Mouse (Mus musculus) midbrain, embryonic 14.5 days (tissue): Measurements from ENCODE around the gene Olfr51. TPM values are rescaled to one million over a fixed set of nuclear protein-coding genes. Genes with fewer than 3 reads are reported as not detected.
"Not testable (repeated sequence)": the region's sequence is repeated elsewhere in the genome, so short reads cannot be mapped to it uniquely, and the experiment has no call there.

Experiments used
- ATAC-seq: fragments of 200-750 bp; cut with Nextera tagmentation; 2 replicates; pipeline ENCODE4 v1.8.0; 2017; ENCODE audit warnings: moderate number of reproducible peaks, moderate library complexity; ENCODE audit not compliant: low FRiP score, low TSS enrichment
- DNase-seq: peaks from one replicate; pipeline ENCODE4 v3.0.0-alpha.2; 2015
- H3K27ac ChIP-seq: fragments of 300-500 bp; sonication (generic); replicated peaks from 2 replicates; pipeline ENCODE4 v1.5.1; 2014; ENCODE audit warnings: mild to moderate bottlenecking, low read depth, low read length, moderate library complexity
- H3K27me3 ChIP-seq: fragments of 300-500 bp; sonication (generic); 2 replicates; pipeline ENCODE4 v1.6.1; 2014; ENCODE audit warnings: low read length, control low read depth, mixed read lengths; ENCODE audit not compliant: control insufficient read depth, insufficient read depth
- H3K36me3 ChIP-seq: fragments of 300-500 bp; sonication (generic); 2 replicates; pipeline ENCODE4 v1.6.1; 2014; ENCODE audit warnings: low read length, control low read depth; ENCODE audit not compliant: control insufficient read depth, insufficient read depth
- H3K4me1 ChIP-seq: fragments of 300-500 bp; sonication (generic); 2 replicates; pipeline ENCODE4 v1.6.1; 2014; ENCODE audit warnings: mild to moderate bottlenecking, antibody characterized with exemption, low read length, control low read depth; ENCODE audit not compliant: control insufficient read depth, insufficient read depth
- H3K4me2 ChIP-seq: fragments of 300-500 bp; sonication (generic); 2 replicates; pipeline ENCODE4 v1.6.1; 2014; ENCODE audit warnings: mild to moderate bottlenecking, low read length, moderate library complexity
- H3K4me3 ChIP-seq: fragments of 300-500 bp; sonication (generic); replicated peaks from 2 replicates; pipeline ENCODE4 v1.5.1; 2014; ENCODE audit warnings: low read depth, low read length
- H3K9ac ChIP-seq: fragments of 300-500 bp; sonication (generic); replicated peaks from 2 replicates; pipeline ENCODE4 v1.6.1; 2014; ENCODE audit warnings: mild to moderate bottlenecking, low read length, moderate library complexity
- H3K9me3 ChIP-seq: fragments of 300-500 bp; sonication (generic); 2 replicates; pipeline ENCODE4 v1.6.1; 2016; ENCODE audit warnings: low read length, control low read depth, mixed read lengths; ENCODE audit not compliant: control insufficient read depth
- WGBS: fragments of 180-500 bp; shearing (Covaris S2); extraction: QIAGEN DNeasy Blood & Tissue Kit; methylation state at CpG from one replicate; pipeline ENCODE4 v1.1.7; 2014; 5-methylcytosine and 5-hydroxymethylcytosine counted together
- polyA plus RNA-seq: library from polyadenylated mRNA; unstranded; fragments of >200 nt; fragmentation: Nextera tagmentation; extraction: Ambion mirVana; gene quantifications from 2 replicates; pipeline ENCODE4 v1.2.1, GENCODE M21; 2014

Gene Olfr51
- polyA plus RNA-seq, 1 experiment from 2014 or later, result not detected

DNA sequence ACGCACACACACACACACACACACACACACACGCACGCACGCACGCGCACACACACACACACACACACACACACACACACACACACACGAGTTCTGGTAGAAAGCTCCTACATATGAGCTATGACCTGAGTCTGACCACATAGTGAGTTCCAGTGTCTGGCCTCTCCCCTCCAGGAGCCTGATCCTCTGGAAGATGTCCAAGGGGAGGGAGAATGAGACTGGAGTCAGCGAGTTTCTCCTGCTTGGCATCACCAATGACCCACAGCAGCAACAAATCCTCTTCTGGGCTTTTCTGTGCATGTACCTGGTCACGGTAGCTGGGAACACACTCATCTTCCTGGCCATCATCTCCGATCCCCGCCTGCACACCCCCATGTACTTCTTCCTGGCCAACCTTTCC lies 23.4 kb downstream of the Olfr51 start:
- ATAC-seq, H3K9me3 ChIP-seq, H3K36me3 ChIP-seq, H3K27ac ChIP-seq, H3K4me1 ChIP-seq, H3K27me3 ChIP-seq, H3K9ac ChIP-seq, H3K4me3 ChIP-seq, DNase-seq, H3K4me2 ChIP-seq: not testable (repeated sequence)
- 86% methylated on average over 11 of the region's 11 CpGs for WGBS

DNA sequence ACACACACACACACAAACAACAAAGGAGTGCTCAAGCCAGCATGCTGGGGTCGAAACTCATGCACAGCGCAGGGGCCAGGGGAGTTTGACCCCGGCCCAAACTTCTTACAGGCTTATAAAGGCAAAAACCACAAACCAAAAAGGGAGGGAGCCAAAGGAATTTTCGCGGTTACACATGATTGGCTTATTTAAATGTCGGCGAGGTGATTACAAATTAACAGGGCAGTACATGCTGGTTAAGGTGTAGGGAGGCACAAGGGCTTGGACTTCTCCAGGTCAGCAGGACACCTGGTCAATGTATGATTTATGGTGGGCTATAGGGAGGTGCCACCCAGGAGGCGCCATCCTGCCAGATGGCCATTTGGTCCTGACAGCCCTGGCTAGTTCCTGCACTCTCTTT lies 26.0 kb downstream of the Olfr51 start:
- not testable (repeated sequence) for ATAC-seq, H3K4me2 ChIP-seq, H3K4me1 ChIP-seq, H3K9me3 ChIP-seq, DNase-seq, H3K27ac ChIP-seq, H3K36me3 ChIP-seq, H3K9ac ChIP-seq, H3K27me3 ChIP-seq, H3K4me3 ChIP-seq
- 58% methylated on average over 8 of the region's 8 CpGs for WGBS

DNA sequence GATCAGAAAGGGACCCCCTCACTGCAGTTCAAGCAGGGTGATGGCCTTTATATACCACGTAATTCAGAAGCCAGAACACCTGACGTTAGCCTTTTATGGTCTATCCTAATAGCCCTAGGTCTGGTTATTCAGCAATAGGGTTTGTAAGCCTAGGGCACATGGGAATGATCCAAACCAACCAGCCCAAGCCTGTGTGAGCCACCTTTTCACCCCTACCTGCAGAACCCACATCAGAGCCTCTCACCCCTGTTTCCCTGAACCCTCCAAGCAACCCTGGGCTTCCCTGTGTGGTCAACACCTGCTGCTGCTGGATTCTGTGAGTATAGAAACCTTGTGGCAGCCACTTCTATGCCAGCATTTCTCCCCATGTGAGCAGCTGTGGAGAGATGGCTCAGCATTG lies 26.8 kb downstream of the Olfr51 start:
- H3K4me2 ChIP-seq, result no peak overlapping the region
- H3K27me3 ChIP-seq, result no peaks in the 10 kb centered on the region
- no peaks in the 10 kb centered on the region for H3K36me3 ChIP-seq
- no peak overlapping the region for H3K9ac ChIP-seq
- no peaks in the 10 kb centered on the region for H3K4me1 ChIP-seq
- DNase-seq, result no peak
- no peak for ATAC-seq
- no peak overlapping the region for H3K27ac ChIP-seq
- no peaks in the 10 kb centered on the region for H3K9me3 ChIP-seq
- no peak overlapping the region for H3K4me3 ChIP-seq
- WGBS, result 82% methylated on average over 2 of the region's 2 CpGs

DNA sequence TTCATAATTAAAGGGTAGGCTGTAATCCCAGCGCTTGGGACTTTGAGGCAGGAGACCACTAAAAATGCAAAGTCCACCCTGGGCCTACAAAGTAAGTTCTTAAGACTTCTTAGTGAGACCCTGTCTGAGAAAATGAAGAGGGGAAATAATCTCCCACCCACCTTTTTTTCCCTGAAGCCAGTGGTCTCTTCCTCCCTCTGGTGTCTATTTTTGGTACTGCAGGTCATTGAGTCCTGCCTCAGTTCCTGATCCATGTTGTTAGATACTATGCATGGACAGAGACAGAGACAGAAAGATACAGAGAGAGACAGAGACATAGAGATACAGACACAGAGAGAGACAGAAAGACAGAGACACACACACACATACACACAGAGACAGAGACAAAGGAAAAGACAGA lies 29.5 kb downstream of the Olfr51 start:
- WGBS, result 17% methylated on average over 1 of the region's 1 CpGs
- DNase-seq, result peak; percentile 85
- Histone ChIP-seq H3K27me3 (no peaks in the 10 kb centered on the region), H3K4me3 (no peak overlapping the region), H3K27ac (no peak overlapping the region), H3K9me3 (no peaks in the 10 kb centered on the region), H3K36me3 (no peaks in the 10 kb centered on the region), H3K4me2 (no peak overlapping the region), H3K4me1 (no peaks in the 10 kb centered on the region), H3K9ac (no peak overlapping the region)
- ATAC-seq, result no peak

DNA sequence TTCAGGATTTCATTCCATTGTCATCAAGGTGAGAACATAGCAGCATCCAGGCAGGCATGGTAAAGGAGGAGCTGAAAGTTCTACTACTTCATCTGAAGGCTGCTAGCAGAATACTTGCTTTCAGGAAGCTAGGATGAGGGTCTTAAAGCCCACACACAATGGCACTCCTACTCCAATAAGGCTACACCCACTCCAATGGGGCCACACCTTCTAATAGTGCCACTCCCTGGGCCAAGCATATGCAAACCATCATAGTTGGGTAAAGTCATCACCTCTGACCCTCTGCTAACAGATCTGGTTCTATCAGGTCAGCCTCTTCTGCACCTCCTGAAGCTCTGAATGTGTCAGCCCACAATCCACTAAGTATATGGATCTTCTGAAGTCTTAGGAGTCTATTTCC lies 30.7 kb downstream of the Olfr51 start:
- H3K27me3 ChIP-seq, H3K27ac ChIP-seq, H3K4me3 ChIP-seq, H3K4me1 ChIP-seq, H3K9me3 ChIP-seq, DNase-seq, ATAC-seq, H3K4me2 ChIP-seq, H3K36me3 ChIP-seq, H3K9ac ChIP-seq: not testable (repeated sequence)

DNA sequence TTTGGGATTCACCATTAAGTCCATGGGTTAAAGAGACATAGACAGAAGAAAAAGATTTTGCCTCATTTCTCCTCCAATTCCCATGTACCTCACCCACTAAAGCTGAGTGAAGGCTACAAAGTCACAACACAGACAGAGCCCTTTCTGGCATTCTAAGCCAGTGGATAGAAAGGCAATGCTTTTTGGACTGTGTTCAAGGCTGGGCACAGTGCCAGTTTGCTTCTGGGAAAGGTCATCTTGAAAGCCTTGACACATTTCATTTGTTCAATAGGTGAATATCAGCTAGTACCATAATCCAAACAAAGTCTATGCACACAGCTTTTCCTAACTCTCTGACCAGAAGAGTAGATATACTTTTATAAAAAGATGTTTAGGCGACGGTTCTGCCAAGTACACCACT lies 32.6 kb downstream of the Olfr51 start:
- 82% methylated on average over 2 of the region's 2 CpGs for WGBS
- no peak for ATAC-seq
- H3K9ac ChIP-seq, result no peak overlapping the region
- H3K36me3 ChIP-seq, result no peaks in the 10 kb centered on the region
- peak; percentile 17 for DNase-seq
- no peak overlapping the region for H3K27ac ChIP-seq
- no peaks in the 10 kb centered on the region for H3K4me1 ChIP-seq
- H3K4me2 ChIP-seq, result no peak overlapping the region
- no peaks in the 10 kb centered on the region for H3K27me3 ChIP-seq
- H3K4me3 ChIP-seq, result no peak overlapping the region
- no peaks in the 10 kb centered on the region for H3K9me3 ChIP-seq

DNA sequence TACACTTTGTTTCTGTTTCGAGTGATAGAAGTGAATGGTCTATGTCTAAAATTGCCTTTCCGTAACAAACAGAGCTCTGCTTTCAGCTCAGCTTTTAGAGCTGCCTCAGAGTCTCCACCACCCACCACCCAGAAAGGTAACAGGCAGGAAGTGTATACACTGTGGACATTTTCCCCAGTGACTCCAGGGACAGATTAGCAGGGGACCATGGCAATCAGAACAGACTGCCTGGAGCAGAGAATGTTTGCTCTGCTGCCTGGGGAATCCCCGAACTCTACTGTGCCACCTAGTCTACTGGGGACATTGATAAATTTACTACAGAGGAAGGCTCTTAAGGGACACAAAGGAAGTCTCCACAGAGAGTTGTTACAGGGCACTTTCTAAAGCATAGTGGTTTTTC lies 41.4 kb downstream of the Olfr51 start:
- H3K36me3 ChIP-seq, H3K9ac ChIP-seq, H3K9me3 ChIP-seq, H3K4me1 ChIP-seq, ATAC-seq, DNase-seq, H3K4me3 ChIP-seq, H3K4me2 ChIP-seq, H3K27ac ChIP-seq, H3K27me3 ChIP-seq: not testable (repeated sequence)
- WGBS, result 82% methylated on average over 3 of the region's 3 CpGs

DNA sequence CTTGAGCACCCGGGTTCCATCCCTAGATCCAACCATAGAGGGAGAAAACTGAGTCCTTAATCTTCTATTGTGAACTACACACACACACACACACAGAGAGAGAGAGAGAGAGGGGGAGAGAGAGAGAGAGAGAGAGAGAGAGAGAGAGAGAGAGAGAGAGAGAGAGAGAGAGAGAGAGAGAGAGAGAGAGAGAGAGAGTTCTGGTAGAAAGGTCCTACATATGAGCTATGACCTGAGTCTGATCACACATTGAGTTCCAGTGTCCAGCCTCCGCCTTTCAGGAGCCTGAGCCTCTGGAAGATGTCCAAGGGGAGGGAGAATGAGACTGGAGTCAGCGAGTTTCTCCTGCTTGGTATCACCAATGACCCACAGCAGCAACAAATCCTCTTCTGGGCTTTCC lies 44.4 kb downstream of the Olfr51 start, which contains the start of gene Olfr1375:
TSS of gene Olfr1375 (plus strand) at position 301 of the 400 bp plus-strand sequence.
- H3K9ac ChIP-seq, H3K9me3 ChIP-seq, DNase-seq, H3K27me3 ChIP-seq, H3K4me3 ChIP-seq, H3K4me2 ChIP-seq, H3K4me1 ChIP-seq, ATAC-seq, H3K27ac ChIP-seq, H3K36me3 ChIP-seq: not testable (repeated sequence)
- 90% methylated on average over 3 of the region's 3 CpGs for WGBS

DNA sequence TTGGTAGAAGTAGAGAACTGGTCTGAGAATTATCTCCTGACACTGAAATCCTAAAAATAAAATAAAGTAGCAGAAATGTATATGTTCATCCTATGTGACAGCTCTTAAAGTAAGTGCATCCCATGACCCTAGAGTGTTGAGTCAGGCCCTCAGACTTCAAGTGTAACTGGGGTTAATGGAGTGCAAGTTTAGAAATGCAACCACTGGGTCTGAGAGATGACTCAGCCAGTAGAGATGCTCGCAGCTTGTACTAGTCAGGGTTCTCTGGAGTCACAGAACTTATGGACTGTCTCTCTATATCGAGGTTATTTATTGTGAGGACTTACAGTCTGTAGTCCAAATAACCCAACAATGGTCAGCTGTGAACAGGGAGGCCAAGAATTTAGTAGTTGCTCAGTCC lies 48.3 kb downstream of the Olfr51 start:
- no peaks in the 10 kb centered on the region for H3K9me3 ChIP-seq
- no peak overlapping the region for H3K9ac ChIP-seq
- no peak overlapping the region for H3K27ac ChIP-seq
- H3K36me3 ChIP-seq, result no peaks in the 10 kb centered on the region
- WGBS, result 71% methylated on average over 2 of the region's 2 CpGs
- ATAC-seq, result no peak
- H3K4me1 ChIP-seq, result no peaks in the 10 kb centered on the region
- no peak overlapping the region for H3K4me2 ChIP-seq
- DNase-seq, result no peak
- H3K4me3 ChIP-seq, result no peak overlapping the region
- H3K27me3 ChIP-seq, result no peaks in the 10 kb centered on the region
